Mouse (Mus musculus): ENCODE measurements around the gene Rusc2. TPM values are rescaled to one million over a fixed set of nuclear protein-coding genes. Genes with fewer than 3 reads are reported as not detected.

Rusc2 gene
- polyA plus RNA-seq, 1 experiment, result 92.8 TPM

- no peak overlapping the region for H3K4me3 ChIP-seq (replicated peaks; ENCODE audit: extremely low read depth, low read depth, low read length)
- TF ChIP-seq CTCF (IDR thresholded peaks at IDR 0.05; ENCODE audit: insufficient read depth, low read length) (no peak), POLR2A (IDR thresholded peaks at IDR 0.05; ENCODE audit: borderline replicate concordance, extremely low read depth, low read depth, low read length) (no peak)
- no peak for DNase-seq
- WGBS, result 75% methylated on average over 13 of the region's 13 CpGs
- no peaks in the 10 kb centered on the region; the same call in 1 of the 2 replicates for H3K4me1 ChIP-seq (ENCODE audit: control insufficient read depth, insufficient read depth, low read length)
These were observed 65.5 kb downstream of the Rusc2 start for GRCm38 (mm10) chr4:43447251-43447650.

- DNase-seq, result no peak
- 76% methylated on average over 3 of the region's 3 CpGs for WGBS
- no peak overlapping the region for H3K4me3 ChIP-seq (replicated peaks; ENCODE audit: extremely low read depth, low read depth, low read length)
- no peak for TF ChIP-seq POLR2A (IDR thresholded peaks at IDR 0.05; ENCODE audit: borderline replicate concordance, extremely low read depth, low read depth, low read length)
- no peak for TF ChIP-seq CTCF (IDR thresholded peaks at IDR 0.05; ENCODE audit: insufficient read depth, low read length)
- H3K4me1 ChIP-seq (ENCODE audit: control insufficient read depth, insufficient read depth, low read length), result peaks cover 4% of the 10 kb centered on the region; the same call in 1 of the 2 replicates
These were observed 66.8 kb downstream of the Rusc2 start for GRCm38 (mm10) chr4:43448554-43448953.

DNA sequence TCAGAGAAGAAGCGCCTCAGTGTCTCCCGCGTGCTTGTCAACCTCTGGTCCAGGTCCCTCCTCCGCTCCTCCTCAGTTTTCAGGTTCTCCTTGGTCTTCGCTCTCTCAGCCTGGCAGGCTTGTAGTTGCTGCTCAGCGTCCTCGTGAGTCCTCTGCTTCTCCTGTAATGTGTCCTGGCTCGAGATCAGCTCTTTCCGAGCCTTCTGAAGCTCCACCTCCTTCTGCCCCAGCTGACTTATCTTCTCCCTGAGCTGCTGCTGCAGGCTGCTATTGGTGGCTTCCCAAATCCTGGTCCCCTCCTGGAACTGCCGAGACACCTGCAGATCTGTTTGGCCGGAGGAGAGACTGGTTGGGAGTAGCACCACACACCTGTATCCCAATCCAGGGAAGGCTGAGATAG is 70.5 kb downstream of the Rusc2 start:
- Histone ChIP-seq H3K4me3 (replicated peaks; ENCODE audit: extremely low read depth, low read depth, low read length) (no peak overlapping the region), H3K4me1 (ENCODE audit: control insufficient read depth, insufficient read depth, low read length) (peaks cover 4% of the 10 kb centered on the region; the same call in 1 of the 2 replicates)
- TF ChIP-seq CTCF (IDR thresholded peaks at IDR 0.05; ENCODE audit: insufficient read depth, low read length) (no peak), POLR2A (IDR thresholded peaks at IDR 0.05; ENCODE audit: borderline replicate concordance, extremely low read depth, low read depth, low read length) (no peak)
- 46% methylated on average over 11 of the region's 11 CpGs for WGBS
- DNase-seq, result no peak

- peaks cover 4% of the 10 kb centered on the region; the same call in 1 of the 2 replicates for H3K4me1 ChIP-seq (ENCODE audit: control insufficient read depth, insufficient read depth, low read length)
- TF ChIP-seq POLR2A (IDR thresholded peaks at IDR 0.05; ENCODE audit: borderline replicate concordance, extremely low read depth, low read depth, low read length) (no peak), CTCF (IDR thresholded peaks at IDR 0.05; ENCODE audit: insufficient read depth, low read length) (no peak)
- H3K4me3 ChIP-seq (replicated peaks; ENCODE audit: extremely low read depth, low read depth, low read length), result peak overlapping the region; percentile 10
- DNase-seq, result no peak
- 3% methylated on average over 18 of the region's 18 CpGs for WGBS
These were observed 71.6 kb downstream of the Rusc2 start for GRCm38 (mm10) chr4:43453413-43453812.

DNA sequence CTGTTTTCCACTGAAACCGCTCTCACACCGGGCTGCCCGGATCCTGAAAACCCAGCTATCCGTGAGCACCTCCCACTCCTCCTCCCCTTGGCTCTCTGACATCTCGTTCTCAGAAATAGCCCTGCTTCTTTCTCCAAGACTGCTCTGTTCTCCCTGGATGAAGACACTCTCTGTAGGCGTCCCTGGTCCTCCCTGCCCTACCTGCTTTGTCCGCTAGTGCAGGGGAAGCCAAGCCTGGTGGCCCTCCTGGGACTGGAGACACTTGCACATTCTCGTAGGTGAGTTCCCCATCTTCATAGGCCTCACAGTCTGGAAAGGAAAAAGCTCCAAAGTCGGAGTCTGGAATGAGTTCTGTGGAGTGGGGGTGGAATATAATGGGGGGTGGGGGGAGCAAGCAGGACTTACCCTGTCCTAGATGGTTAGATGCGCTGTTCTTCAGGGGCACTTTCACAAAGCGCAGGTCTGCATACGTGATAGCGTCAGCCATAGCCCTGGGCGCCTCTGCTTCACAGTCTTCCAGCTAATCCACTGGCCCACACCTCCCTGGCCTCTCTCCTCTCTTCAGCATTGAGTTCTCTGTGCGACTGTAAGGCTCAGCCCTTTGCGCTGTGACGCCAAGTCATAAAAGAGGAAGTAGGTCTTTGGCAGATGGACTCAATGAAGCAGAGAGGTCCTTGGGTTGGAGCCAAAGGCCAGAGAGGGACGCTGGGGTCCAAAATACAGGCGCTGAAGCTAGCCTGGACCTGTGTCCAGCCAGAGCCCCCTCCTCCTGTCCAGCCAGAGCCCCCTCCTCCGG is 72.5 kb downstream of the Rusc2 start, which contains the start of gene Cd72:
Gene Cd72, minus strand, starts transcription at position 588 of the 796 bp plus-strand sequence.
- no peak for TF ChIP-seq POLR2A (IDR thresholded peaks at IDR 0.05; ENCODE audit: borderline replicate concordance, extremely low read depth, low read depth, low read length)
- no peak for TF ChIP-seq CTCF (IDR thresholded peaks at IDR 0.05; ENCODE audit: insufficient read depth, low read length)
- WGBS, result 26% methylated on average over 20 of the region's 20 CpGs
- no peak for DNase-seq
- peak within 1 kb of the TSS; percentile 37 for H3K4me3 ChIP-seq (replicated peaks; ENCODE audit: extremely low read depth, low read depth, low read length)
- peaks cover 4% of the 10 kb centered on the region; the same call in 1 of the 2 replicates for H3K4me1 ChIP-seq (ENCODE audit: control insufficient read depth, insufficient read depth, low read length)

- TF ChIP-seq CTCF (IDR thresholded peaks at IDR 0.05; ENCODE audit: insufficient read depth, low read length) (no peak), POLR2A (IDR thresholded peaks at IDR 0.05; ENCODE audit: borderline replicate concordance, extremely low read depth, low read depth, low read length) (no peak)
- no peak for DNase-seq
- 30% methylated on average over 4 of the region's 4 CpGs for WGBS
These were observed 74.7 kb downstream of the Rusc2 start for GRCm38 (mm10) chr4:43456470-43456869.

DNA sequence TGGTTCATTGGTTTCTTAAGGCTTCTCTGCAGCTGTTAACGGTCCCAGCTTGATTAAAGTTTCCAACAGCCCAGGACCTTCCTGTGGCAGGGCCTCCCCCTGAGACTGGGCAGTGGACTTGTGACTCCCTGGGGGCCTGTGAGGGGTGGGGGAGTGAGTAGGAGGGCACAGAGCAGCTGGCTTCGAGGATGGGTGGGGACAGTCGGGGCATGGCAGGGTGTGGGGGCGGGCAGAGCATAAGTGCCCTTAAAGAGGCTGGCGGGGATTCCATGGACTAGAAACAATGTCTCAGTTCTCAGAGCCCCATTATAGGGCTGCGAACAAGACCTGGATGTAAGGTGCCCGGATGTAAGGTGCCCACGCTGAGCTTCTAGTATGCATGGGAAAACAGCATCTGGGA is 75.3 kb downstream of the Rusc2 start:
- no peak for TF ChIP-seq POLR2A (IDR thresholded peaks at IDR 0.05; ENCODE audit: borderline replicate concordance, extremely low read depth, low read depth, low read length)
- TF ChIP-seq CTCF (IDR thresholded peaks at IDR 0.05; ENCODE audit: insufficient read depth, low read length), result no peak
- no peak overlapping the region for H3K4me3 ChIP-seq (replicated peaks; ENCODE audit: extremely low read depth, low read depth, low read length)
- DNase-seq, result no peak
- peaks cover 4% of the 10 kb centered on the region; the same call in 1 of the 2 replicates for H3K4me1 ChIP-seq (ENCODE audit: control insufficient read depth, insufficient read depth, low read length)
- 16% methylated on average over 8 of the region's 8 CpGs for WGBS

More at GRCm38 (mm10) chr4:43456470-43456869, 74.7 kb downstream of the Rusc2 start:
- Histone ChIP-seq H3K4me3 (replicated peaks; ENCODE audit: extremely low read depth, low read depth, low read length) (no peak overlapping the region), H3K4me1 (ENCODE audit: control insufficient read depth, insufficient read depth, low read length) (peaks cover 4% of the 10 kb centered on the region; the same call in 1 of the 2 replicates)

DNA sequence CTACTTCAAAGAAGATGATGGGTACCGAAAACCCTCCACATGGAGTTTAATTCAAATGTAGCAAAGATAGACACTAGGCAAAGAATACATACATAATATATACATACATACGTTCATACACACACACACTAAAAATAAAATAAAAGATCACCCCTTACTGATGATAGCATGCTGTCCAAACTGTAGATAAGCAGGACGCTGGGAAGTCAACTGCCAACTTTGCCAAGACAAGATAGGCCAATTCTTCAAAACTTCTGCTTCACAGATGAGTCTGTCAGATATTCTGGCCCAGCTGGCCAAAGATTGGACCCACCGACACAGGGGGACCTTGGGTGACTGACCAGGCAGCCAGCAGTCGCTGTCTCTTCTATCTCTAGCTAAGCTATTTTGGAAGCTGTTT is 81.3 kb downstream of the Rusc2 start:
- no peak for DNase-seq
- WGBS, result 84% methylated on average over 5 of the region's 5 CpGs
- Histone ChIP-seq H3K4me1 (ENCODE audit: control insufficient read depth, insufficient read depth, low read length) (no peaks in the 10 kb centered on the region), H3K4me3 (replicated peaks; ENCODE audit: extremely low read depth, low read depth, low read length) (no peak overlapping the region)
- no peak for TF ChIP-seq CTCF (IDR thresholded peaks at IDR 0.05; ENCODE audit: insufficient read depth, low read length)
- TF ChIP-seq POLR2A (IDR thresholded peaks at IDR 0.05; ENCODE audit: borderline replicate concordance, extremely low read depth, low read depth, low read length), result no peak

GRCm38 (mm10) chr4:43465935-43466334 is 84.2 kb downstream of the Rusc2 start:
- no peak for DNase-seq
- 76% methylated on average over 6 of the region's 6 CpGs for WGBS
- Histone ChIP-seq H3K4me1 (ENCODE audit: control insufficient read depth, insufficient read depth, low read length) (no peaks in the 10 kb centered on the region), H3K4me3 (replicated peaks; ENCODE audit: extremely low read depth, low read depth, low read length) (no peak overlapping the region)
- TF ChIP-seq CTCF (IDR thresholded peaks at IDR 0.05; ENCODE audit: insufficient read depth, low read length) (no peak), POLR2A (IDR thresholded peaks at IDR 0.05; ENCODE audit: borderline replicate concordance, extremely low read depth, low read depth, low read length) (no peak)

DNA sequence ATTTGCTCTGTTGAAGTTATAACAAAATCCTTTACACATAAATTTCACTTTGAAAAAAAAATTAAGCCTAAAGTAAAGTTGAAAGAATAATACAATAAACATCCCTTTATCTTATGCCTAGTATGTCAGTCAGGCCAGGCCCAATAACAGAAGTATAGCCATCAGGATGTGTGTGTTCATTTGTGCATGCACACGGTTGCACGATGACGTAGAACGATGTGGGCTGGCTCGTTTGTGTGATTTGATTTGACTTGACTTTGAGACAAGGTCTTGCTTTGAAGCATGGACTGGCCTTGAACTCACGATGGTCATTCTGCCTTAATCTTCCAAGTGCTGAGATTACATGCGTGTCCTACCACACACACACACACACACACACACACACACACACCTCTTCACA is 85.1 kb downstream of the Rusc2 start:
- TF ChIP-seq POLR2A (IDR thresholded peaks at IDR 0.05; ENCODE audit: borderline replicate concordance, extremely low read depth, low read depth, low read length), result no peak
- no peak for TF ChIP-seq CTCF (IDR thresholded peaks at IDR 0.05; ENCODE audit: insufficient read depth, low read length)
- no peak overlapping the region for H3K4me3 ChIP-seq (replicated peaks; ENCODE audit: extremely low read depth, low read depth, low read length)
- no peaks in the 10 kb centered on the region for H3K4me1 ChIP-seq (ENCODE audit: control insufficient read depth, insufficient read depth, low read length)
- 84% methylated on average over 7 of the region's 7 CpGs for WGBS
- DNase-seq, result no peak
